Mouse (Mus musculus): ENCODE measurements around the gene Dnajb1. TPM values are rescaled to one million over a fixed set of nuclear protein-coding genes. Genes with fewer than 3 reads are reported as not detected.

The Dnajb1 gene
- total RNA-seq, 2 experiments from 2014 or later = 38.4 to 40.0 TPM

GRCm38 (mm10) chr8:83599814-83600213 is 8.2 kb upstream of the Dnajb1 start:
- DNase-seq (ENCODE audit: low spot score in 2 of 2) = no peak
- intact Hi-C loops (cut with DNase I) = no loop called here

- intact Hi-C loops (cut with DNase I) = no loop called here
- DNase-seq (ENCODE audit: low spot score in 2 of 2) = no peak
Observed at GRCm38 (mm10) chr8:83602650-83603029, 5.4 kb upstream of the Dnajb1 start.

- DNase-seq (ENCODE audit: low spot score in 2 of 2) = peak; percentile 76 to 78
- intact Hi-C loops (cut with DNase I) = no loop called here
Observed at GRCm38 (mm10) chr8:83608398-83608829, 421 bp downstream of the Dnajb1 start.

GRCm38 (mm10) chr8:83609086-83609485 is 1.1 kb downstream of the Dnajb1 start:
- no peak for DNase-seq (ENCODE audit: low spot score in 2 of 2)
- intact Hi-C loops (cut with DNase I) = no loop called here

GRCm38 (mm10) chr8:83609547-83610180 is 1.7 kb downstream of the Dnajb1 start:
- DNase-seq (ENCODE audit: low spot score in 2 of 2) = no peak
- intact Hi-C loops (cut with DNase I) = no loop called here

GRCm38 (mm10) chr8:83611921-83612320 is 3.9 kb downstream of the Dnajb1 start:
- no peak for DNase-seq (ENCODE audit: low spot score in 2 of 2)
- intact Hi-C loops (cut with DNase I) = no loop called here

- no peak for DNase-seq (ENCODE audit: low spot score in 2 of 2)
- intact Hi-C loops (cut with DNase I) = no loop called here
Observed at GRCm38 (mm10) chr8:83613695-83614094, 5.7 kb downstream of the Dnajb1 start.

GRCm38 (mm10) chr8:83616625-83617024 is 8.6 kb downstream of the Dnajb1 start:
- intact Hi-C loops (cut with DNase I) = no loop called here
- no peak for DNase-seq (ENCODE audit: low spot score in 2 of 2)

- intact Hi-C loops (cut with DNase I) = no loop called here
- no peak for DNase-seq (ENCODE audit: low spot score in 2 of 2)
Observed at GRCm38 (mm10) chr8:83617111-83617510, 9.1 kb downstream of the Dnajb1 start.

GRCm38 (mm10) chr8:83618566-83618965 is 10.6 kb downstream of the Dnajb1 start:
- intact Hi-C loops (cut with DNase I) = no loop called here

GRCm38 (mm10) chr8:83619568-83620285 is 11.7 kb downstream of the Dnajb1 start:
- DNase-seq (ENCODE audit: low spot score in 2 of 2) = no peak
- intact Hi-C loops (cut with DNase I) = no loop called here

More at GRCm38 (mm10) chr8:83618566-83618965, 10.6 kb downstream of the Dnajb1 start:
- no peak for DNase-seq (ENCODE audit: low spot score in 2 of 2)

GRCm38 (mm10) chr8:83621691-83622388 is 13.8 kb downstream of the Dnajb1 start:
- DNase-seq (ENCODE audit: low spot score in 2 of 2) = no peak
- intact Hi-C loops (cut with DNase I) = no loop called here

GRCm38 (mm10) chr8:83622389-83622989 is 14.5 kb downstream of the Dnajb1 start:
- intact Hi-C loops (cut with DNase I) = no loop called here
- DNase-seq (ENCODE audit: low spot score in 2 of 2) = peak; percentile 93 to 95

- intact Hi-C loops (cut with DNase I) = no loop called here
- no peak for DNase-seq (ENCODE audit: low spot score in 2 of 2)
Observed at GRCm38 (mm10) chr8:83623549-83623948, 15.6 kb downstream of the Dnajb1 start.

GRCm38 (mm10) chr8:83624739-83625138 is 16.7 kb downstream of the Dnajb1 start:
- peak in 1 of 2 experiments; percentile 46 for DNase-seq (ENCODE audit: low spot score in 2 of 2)
- intact Hi-C loops (cut with DNase I) = no loop called here

GRCm38 (mm10) chr8:83625676-83626299 is 17.8 kb downstream of the Dnajb1 start:
- intact Hi-C loops (cut with DNase I) = no loop called here
- DNase-seq (ENCODE audit: low spot score in 2 of 2) = no peak

GRCm38 (mm10) chr8:83632083-83632707 is 24.2 kb downstream of the Dnajb1 start:
- intact Hi-C loops (cut with DNase I) = no loop called here

GRCm38 (mm10) chr8:83638856-83639255 is 30.9 kb downstream of the Dnajb1 start:
- intact Hi-C loops (cut with DNase I) = no loop called here
- no peak for DNase-seq (ENCODE audit: low spot score in 2 of 2)

More at GRCm38 (mm10) chr8:83632083-83632707, 24.2 kb downstream of the Dnajb1 start:
- DNase-seq (ENCODE audit: low spot score in 2 of 2) = no peak

- intact Hi-C loops (cut with DNase I) = no loop called here
- DNase-seq (ENCODE audit: low spot score in 2 of 2) = no peak
Observed at GRCm38 (mm10) chr8:83639649-83640048, 31.7 kb downstream of the Dnajb1 start.

Measured in left cerebral cortex, postnatal 14 days (tissue).